Mouse (Mus musculus): ENCODE measurements around the gene Cox14.
"Not testable (repeated sequence)": the region's sequence is repeated elsewhere in the genome, so short reads cannot be mapped to it uniquely, and the experiment has no call there.

DNA sequence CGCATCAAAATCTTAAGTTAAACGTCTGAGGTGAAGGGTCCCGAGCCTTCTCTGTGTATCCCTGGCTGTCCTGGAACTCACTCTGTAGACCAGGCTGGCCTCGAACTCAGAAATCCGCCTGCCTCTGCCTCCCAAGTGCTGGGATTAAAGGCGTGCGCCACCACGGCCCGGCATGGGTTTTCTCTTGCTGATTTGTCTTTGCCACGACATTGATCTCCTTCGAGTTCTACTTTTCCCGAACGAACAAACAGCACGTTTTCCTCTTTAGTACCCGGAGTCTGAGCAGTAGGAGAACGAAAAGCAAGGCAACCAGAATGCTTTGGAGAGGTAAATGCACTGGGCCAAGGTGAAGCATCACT is 23.8 kb upstream of the Cox14 start:
- not testable (repeated sequence) for TF ChIP-seq POLR2A (IDR thresholded peaks at IDR 0.05; ENCODE audit: low read depth, low read length); CTCF (IDR thresholded peaks at IDR 0.05; ENCODE audit: extremely low read depth, insufficient read length, insufficient replicate concordance, low read depth, low read length)

Data from small intestine, adult 2 months (tissue).